Mouse (Mus musculus): Measurements from ENCODE around the gene Fcho2. TPM values are rescaled to one million over a fixed set of nuclear protein-coding genes. Genes with fewer than 3 reads are reported as not detected.

Gene Fcho2
- polyA plus RNA-seq, 1 experiment from 2014 or later: 45.9 TPM

- Histone ChIP-seq H3K4me2 (replicated peaks; ENCODE audit: low read depth, low read length) (peak overlapping the region; percentile 66), H3K27ac (ENCODE audit: low read length) (peak overlapping the region; percentile 62), H3K9me3 (ENCODE audit: low read length) (no peaks in the 10 kb centered on the region), H3K9ac (replicated peaks; ENCODE audit: low read depth) (no peak overlapping the region), H3K36me3 (ENCODE audit: insufficient read depth, low read length) (no peaks in the 10 kb centered on the region), H3K4me1 (ENCODE audit: insufficient read depth, low read depth, low read length) (peaks cover 4% of the 10 kb centered on the region; the same call in 1 of the 2 replicates), H3K27me3 (replicated peaks; ENCODE audit: insufficient read depth, low read length) (no peaks in the 10 kb centered on the region), H3K4me3 (ENCODE audit: low read depth, low read length) (peak overlapping the region; percentile 17; the same call in 1 of the 2 replicates)
- TF ChIP-seq EP300 (IDR thresholded peaks at IDR 0.05) (no peak), CTCF (IDR thresholded peaks at IDR 0.05) (peak; percentile 26)
- DNase-seq (ENCODE audit: low spot score) (no peak), ATAC-seq (no peak)
- 60% methylated on average over 11 of the region's 11 CpGs for WGBS
These were observed 121.9 kb downstream of the Fcho2 start for GRCm38 (mm10) chr13:98693316-98693715.

DNA sequence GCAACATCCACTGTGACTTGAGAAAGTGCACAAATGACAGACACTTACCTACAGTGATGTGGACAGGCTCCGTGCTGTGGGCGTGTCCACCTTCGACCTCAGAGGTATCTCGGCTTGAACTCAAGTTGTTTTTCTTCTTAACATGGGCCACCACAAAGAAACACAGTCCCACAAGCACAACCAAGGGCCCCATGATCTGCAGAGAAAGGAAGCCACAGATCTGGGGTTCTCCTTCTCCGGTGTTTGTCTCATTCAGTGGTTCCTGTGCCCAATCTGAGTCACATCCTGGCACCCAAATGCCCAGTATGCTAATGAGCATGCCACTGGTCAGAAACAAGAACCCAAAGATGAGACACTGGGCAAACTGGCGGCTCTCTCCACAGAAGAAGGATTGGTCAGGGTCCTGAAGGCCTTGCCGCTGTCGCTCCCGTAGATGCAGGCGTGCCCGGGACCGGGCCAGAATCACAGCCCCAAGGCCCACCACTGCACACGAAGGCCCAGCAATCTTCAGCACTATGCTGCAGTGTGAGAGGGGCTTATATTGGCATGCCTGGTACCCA, 123.2 kb downstream of the Fcho2 start:
- H3K4me3 ChIP-seq (ENCODE audit: low read depth, low read length): no peak overlapping the region
- TF ChIP-seq EP300 (IDR thresholded peaks at IDR 0.05): no peak
- no peak for TF ChIP-seq CTCF (IDR thresholded peaks at IDR 0.05)
- peaks cover 4% of the 10 kb centered on the region; the same call in 1 of the 2 replicates for H3K4me1 ChIP-seq (ENCODE audit: insufficient read depth, low read depth, low read length)
- no peak overlapping the region for H3K9ac ChIP-seq (replicated peaks; ENCODE audit: low read depth)
- no peaks in the 10 kb centered on the region for H3K9me3 ChIP-seq (ENCODE audit: low read length)
- H3K27ac ChIP-seq (ENCODE audit: low read length): no peak overlapping the region
- no peak overlapping the region for H3K4me2 ChIP-seq (replicated peaks; ENCODE audit: low read depth, low read length)
- no peak for DNase-seq (ENCODE audit: low spot score)
- 81% methylated on average over 13 of the region's 13 CpGs for WGBS
- no peaks in the 10 kb centered on the region for H3K36me3 ChIP-seq (ENCODE audit: insufficient read depth, low read length)
- ATAC-seq: no peak
- no peaks in the 10 kb centered on the region for H3K27me3 ChIP-seq (replicated peaks; ENCODE audit: insufficient read depth, low read length)

DNA sequence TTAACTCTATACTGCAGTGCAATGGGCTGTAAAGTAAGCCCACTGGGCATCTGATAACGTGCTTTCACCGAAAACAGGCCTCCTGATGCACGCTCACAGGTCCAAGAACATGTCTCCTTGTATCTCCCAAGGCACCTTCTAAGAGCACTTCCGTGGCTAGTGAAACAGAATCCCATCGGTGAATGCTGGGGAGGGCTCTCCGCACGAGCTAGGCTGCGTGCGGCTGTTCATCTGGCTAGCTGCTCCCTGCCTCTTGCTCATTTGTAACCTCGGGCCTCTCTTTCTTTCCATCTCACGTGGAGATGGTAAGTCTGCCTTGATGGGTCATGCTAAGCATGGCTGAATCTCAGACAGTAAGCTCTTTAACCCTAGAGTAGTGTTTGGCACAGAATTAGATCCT, 124.4 kb downstream of the Fcho2 start:
- peaks cover 4% of the 10 kb centered on the region; the same call in 1 of the 2 replicates for H3K4me1 ChIP-seq (ENCODE audit: insufficient read depth, low read depth, low read length)
- H3K9ac ChIP-seq (replicated peaks; ENCODE audit: low read depth): no peak overlapping the region
- H3K9me3 ChIP-seq (ENCODE audit: low read length): no peaks in the 10 kb centered on the region
- ATAC-seq: no peak
- H3K27me3 ChIP-seq (replicated peaks; ENCODE audit: insufficient read depth, low read length): no peaks in the 10 kb centered on the region
- TF ChIP-seq EP300 (IDR thresholded peaks at IDR 0.05) (no peak), CTCF (IDR thresholded peaks at IDR 0.05) (no peak)
- no peak overlapping the region for H3K27ac ChIP-seq (ENCODE audit: low read length)
- DNase-seq (ENCODE audit: low spot score): no peak
- 76% methylated on average over 11 of the region's 11 CpGs for WGBS
- no peak overlapping the region for H3K4me3 ChIP-seq (ENCODE audit: low read depth, low read length)
- no peaks in the 10 kb centered on the region for H3K36me3 ChIP-seq (ENCODE audit: insufficient read depth, low read length)
- no peak overlapping the region for H3K4me2 ChIP-seq (replicated peaks; ENCODE audit: low read depth, low read length)

- peak; percentile 63 for DNase-seq (ENCODE audit: low spot score)
- Histone ChIP-seq H3K27ac (ENCODE audit: low read length) (peak overlapping the region; percentile 9; the same call in 1 of the 2 replicates), H3K4me2 (replicated peaks; ENCODE audit: low read depth, low read length) (peak overlapping the region; percentile 35), H3K4me1 (ENCODE audit: insufficient read depth, low read depth, low read length) (peaks cover 4% of the 10 kb centered on the region; the same call in 1 of the 2 replicates), H3K9me3 (ENCODE audit: low read length) (no peaks in the 10 kb centered on the region), H3K36me3 (ENCODE audit: insufficient read depth, low read length) (no peaks in the 10 kb centered on the region), H3K4me3 (ENCODE audit: low read depth, low read length) (no peak overlapping the region; the same call in 1 of the 2 replicates), H3K27me3 (replicated peaks; ENCODE audit: insufficient read depth, low read length) (no peaks in the 10 kb centered on the region), H3K9ac (replicated peaks; ENCODE audit: low read depth) (no peak overlapping the region)
- WGBS: 34% methylated on average over 11 of the region's 11 CpGs
- TF ChIP-seq EP300 (IDR thresholded peaks at IDR 0.05) (0 out of 2 replicates have a peak, but pooled peaks have one; percentile 5), CTCF (IDR thresholded peaks at IDR 0.05) (no peak)
- ATAC-seq: peak; percentile 65
These were observed 125.5 kb downstream of the Fcho2 start for GRCm38 (mm10) chr13:98689605-98690290.

DNA sequence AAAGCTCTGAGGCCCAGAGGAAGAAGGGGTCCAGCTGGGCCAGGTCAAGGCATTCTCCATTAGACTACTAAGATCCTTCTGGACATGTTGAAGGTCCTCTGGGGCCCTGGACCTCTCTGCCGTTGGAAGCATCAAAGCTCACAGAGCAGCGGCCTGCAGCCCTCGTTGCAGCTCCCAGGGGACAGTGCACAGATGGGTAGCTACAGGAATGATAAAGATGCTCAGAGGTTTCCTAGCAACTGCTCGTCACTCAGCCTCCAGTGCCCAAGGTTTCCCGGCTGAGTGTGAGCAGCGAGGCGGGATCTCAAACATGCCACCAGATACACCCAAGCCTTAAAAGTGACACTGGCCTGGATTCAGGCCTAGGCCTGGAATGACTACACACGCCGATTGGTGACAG, 127.3 kb downstream of the Fcho2 start:
- no peak overlapping the region for H3K4me2 ChIP-seq (replicated peaks; ENCODE audit: low read depth, low read length)
- H3K9me3 ChIP-seq (ENCODE audit: low read length): no peaks in the 10 kb centered on the region
- H3K27me3 ChIP-seq (replicated peaks; ENCODE audit: insufficient read depth, low read length): no peaks in the 10 kb centered on the region
- peaks cover 4% of the 10 kb centered on the region; the same call in 1 of the 2 replicates for H3K4me1 ChIP-seq (ENCODE audit: insufficient read depth, low read depth, low read length)
- H3K36me3 ChIP-seq (ENCODE audit: insufficient read depth, low read length): no peaks in the 10 kb centered on the region
- H3K9ac ChIP-seq (replicated peaks; ENCODE audit: low read depth): no peak overlapping the region
- no peak overlapping the region for H3K4me3 ChIP-seq (ENCODE audit: low read depth, low read length)
- DNase-seq (ENCODE audit: low spot score) (no peak), ATAC-seq (no peak)
- H3K27ac ChIP-seq (ENCODE audit: low read length): no peak overlapping the region
- TF ChIP-seq CTCF (IDR thresholded peaks at IDR 0.05) (no peak), EP300 (IDR thresholded peaks at IDR 0.05) (no peak)
- 61% methylated on average over 9 of the region's 9 CpGs for WGBS

GRCm38 (mm10) chr13:98684144-98684900, 130.9 kb downstream of the Fcho2 start:
- no peak overlapping the region for H3K9ac ChIP-seq (replicated peaks; ENCODE audit: low read depth)
- no peaks in the 10 kb centered on the region for H3K27me3 ChIP-seq (replicated peaks; ENCODE audit: insufficient read depth, low read length)
- ATAC-seq: no peak
- no peaks in the 10 kb centered on the region for H3K4me1 ChIP-seq (ENCODE audit: insufficient read depth, low read depth, low read length)
- H3K36me3 ChIP-seq (ENCODE audit: insufficient read depth, low read length): no peaks in the 10 kb centered on the region
- H3K9me3 ChIP-seq (ENCODE audit: low read length): no peaks in the 10 kb centered on the region
- H3K4me2 ChIP-seq (replicated peaks; ENCODE audit: low read depth, low read length): no peak overlapping the region
- peak overlapping the region; percentile 43 for H3K27ac ChIP-seq (ENCODE audit: low read length)
- no peak overlapping the region for H3K4me3 ChIP-seq (ENCODE audit: low read depth, low read length)
- 55% methylated on average over 9 of the region's 9 CpGs for whole genome bisulfite sequencing
- DNase-seq (ENCODE audit: low spot score): peak; percentile 51
- TF ChIP-seq CTCF (IDR thresholded peaks at IDR 0.05): no peak
- TF ChIP-seq EP300 (IDR thresholded peaks at IDR 0.05): no peak

Data from lung, postnatal 0 days (tissue).